33 mouse cellular contexts compared by ENCODE assay signal in genomic region chr2:43478494-43478893, GRCm38 (mm10).
"Had no signal": no experiment of that assay in that cellular context is flagged by ENCODE, and none has a peak within 500 bp of the region (broad histone marks: within the 10 kb centered on the region; RNA-seq: fewer than 3 reads in every experiment).

No protein-coding gene starts in this region.

- H3K9me3 ChIP-seq: heart, embryonic 10.5 days; heart, embryonic 12.5 days; heart, embryonic 13.5 days; heart, embryonic 15.5 days; hindbrain, embryonic 10.5 days; hindbrain, embryonic 12.5 days; hindbrain, embryonic 13.5 days; hindbrain, embryonic 15.5 days; kidney, embryonic 15.5 days had no signal

- H3K27ac ChIP-seq: heart, adult 2 months; heart, embryonic 10.5 days; heart, embryonic 13.5 days; heart, embryonic 15.5 days; hindbrain, embryonic 10.5 days; hindbrain, embryonic 12.5 days; hindbrain, embryonic 13.5 days; hindbrain, embryonic 14.5 days; hindbrain, embryonic 15.5 days; hindbrain, postnatal 0 days; kidney, embryonic 15.5 days; kidney, postnatal 0 days; layer of hippocampus, adult 2 months; left cerebral cortex, adult 2 months had no signal

- H3K36me3 ChIP-seq: heart, embryonic 10.5 days; heart, embryonic 12.5 days; heart, embryonic 13.5 days; heart, embryonic 15.5 days; hindbrain, embryonic 10.5 days; hindbrain, embryonic 12.5 days; hindbrain, embryonic 13.5 days; hindbrain, embryonic 15.5 days; kidney, embryonic 15.5 days had no signal

- DNase-seq: heart, adult 18-20 months; heart, adult 2 months; heart, postnatal 14 days; heart, postnatal 36 days; heart, postnatal 4 days; kidney, adult 11 months; kidney, adult 18-20 months; kidney, adult 2 months; kidney, adult 8-10 months; kidney, postnatal 10 days; kidney, postnatal 14 days; kidney, postnatal 25 days; kidney, postnatal 36 days; kidney, postnatal 4 days; layer of hippocampus, adult 9-11 months; layer of hippocampus, postnatal 36 days had no signal

- ATAC-seq: hindbrain, embryonic 16.5 days; hindbrain, postnatal 0 days; inflammation-experienced regulatory T-cells, adult 6 months had no signal

- H3K9ac ChIP-seq: heart, embryonic 12.5 days; heart, embryonic 13.5 days; heart, embryonic 15.5 days; hindbrain, embryonic 12.5 days; hindbrain, embryonic 13.5 days; hindbrain, embryonic 14.5 days; hindbrain, embryonic 15.5 days; kidney, embryonic 15.5 days had no signal

- H3K4me2 ChIP-seq: heart, embryonic 11.5 days; heart, embryonic 12.5 days; heart, embryonic 13.5 days; heart, embryonic 15.5 days; hindbrain, embryonic 12.5 days; hindbrain, embryonic 13.5 days; hindbrain, embryonic 14.5 days; hindbrain, embryonic 15.5 days; kidney, embryonic 15.5 days had no signal

- H3K4me1 ChIP-seq: heart, embryonic 10.5 days; heart, embryonic 12.5 days; heart, embryonic 13.5 days; heart, embryonic 15.5 days; hindbrain, embryonic 10.5 days; hindbrain, embryonic 12.5 days; hindbrain, embryonic 13.5 days; hindbrain, embryonic 15.5 days; kidney, embryonic 15.5 days had no signal

- H3K27me3 ChIP-seq: heart, embryonic 12.5 days; heart, embryonic 13.5 days; heart, embryonic 15.5 days; hindbrain, embryonic 12.5 days; hindbrain, embryonic 13.5 days; hindbrain, embryonic 15.5 days; kidney, embryonic 15.5 days had no signal

- H3K4me3 ChIP-seq: heart, adult 2 months; heart, embryonic 10.5 days; heart, embryonic 12.5 days; heart, embryonic 13.5 days; heart, embryonic 15.5 days; hindbrain, embryonic 10.5 days; hindbrain, embryonic 12.5 days; hindbrain, embryonic 13.5 days; hindbrain, embryonic 15.5 days; kidney, embryonic 15.5 days; layer of hippocampus, adult 2 months; left cerebral cortex, adult 2 months had no signal
